Mouse (Mus musculus) left cerebral cortex, adult 11 months (tissue): ENCODE results near the gene Nhp2.
A peak's percentile ranks its signal among the peaks of the same experiment; 100 is the strongest.

Experiments used
- DNase-seq: peaks from one replicate; pipeline ENCODE4 v3.0.0; 2022; ENCODE audit warnings: low spot score

Nhp2 gene

GRCm38 (mm10) chr11:51635525-51636322 is 16.2 kb downstream of the Nhp2 start, which contains the start of gene Rmnd5b:
TSS of gene Rmnd5b (minus strand) at chr11:51635896.
- DNase-seq: peak; percentile 90

DNA sequence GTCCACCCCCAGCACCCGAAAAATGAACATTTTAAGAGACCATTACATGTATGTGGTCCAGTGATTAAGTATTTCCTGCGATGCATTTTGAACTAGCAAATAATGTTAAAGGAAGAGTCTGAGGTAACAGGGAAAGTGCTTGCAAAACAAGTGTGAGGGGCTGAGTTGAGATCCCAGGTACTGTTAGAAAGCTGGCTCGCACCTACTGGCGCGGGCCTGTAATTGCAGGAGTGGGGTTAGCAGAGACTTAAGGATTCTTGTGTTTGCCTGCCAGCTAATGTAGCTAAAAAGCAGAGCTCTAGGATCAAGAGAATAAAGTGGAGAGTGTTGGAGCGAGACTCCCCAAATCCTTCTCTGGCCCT is 16.8 kb downstream of the Nhp2 start:
- DNase-seq: no peak

DNA sequence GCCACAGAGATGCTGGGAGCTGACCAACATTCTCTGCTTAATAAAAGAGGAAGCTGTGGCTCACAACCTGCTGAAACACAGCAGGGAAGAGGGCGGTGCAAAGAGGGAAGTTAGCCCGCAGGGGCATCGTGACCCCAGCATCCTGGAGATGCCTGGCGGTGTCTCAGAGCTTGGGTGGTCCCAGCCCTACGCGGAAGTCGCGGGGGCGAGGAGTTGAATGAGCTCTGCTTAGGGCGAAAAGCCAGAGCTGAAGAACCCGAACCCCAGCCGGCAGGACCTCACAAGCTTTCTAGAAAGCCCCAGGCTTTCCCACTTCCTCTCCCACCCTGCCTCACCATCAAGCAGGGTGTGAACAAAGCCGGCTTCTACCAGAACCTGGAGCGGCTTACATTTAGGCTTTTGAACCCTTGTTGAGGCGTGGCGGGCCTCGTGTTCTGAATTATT is 18.5 kb downstream of the Nhp2 start:
- DNase-seq: no peak

- no peak for DNase-seq
These were observed 19.0 kb downstream of the Nhp2 start for GRCm38 (mm10) chr11:51638497-51638896.

DNA sequence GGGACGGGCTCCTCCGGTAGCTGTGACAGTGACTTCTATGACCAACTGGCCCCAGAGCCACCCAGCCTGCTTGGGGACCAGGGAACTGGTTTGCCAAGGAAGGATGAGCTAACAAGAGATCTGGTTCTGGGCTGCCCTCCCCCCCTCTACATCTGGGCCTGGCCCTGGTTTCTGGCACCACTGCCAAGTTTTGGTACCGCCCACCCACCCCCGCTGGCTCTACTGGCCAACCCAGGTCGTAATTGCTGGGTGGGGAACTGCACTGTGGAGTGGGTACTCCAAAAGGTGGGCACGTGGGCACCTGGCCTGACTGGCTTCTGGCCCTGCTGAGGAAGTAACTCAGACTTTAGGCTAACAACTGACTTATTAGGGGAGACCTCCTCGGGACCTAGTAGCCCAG is 21.2 kb downstream of the Nhp2 start:
- no peak for DNase-seq

- DNase-seq: no peak
These were observed 23.7 kb downstream of the Nhp2 start for GRCm38 (mm10) chr11:51643202-51643601.

- DNase-seq: no peak
These were observed 24.2 kb downstream of the Nhp2 start for GRCm38 (mm10) chr11:51643761-51644160.

GRCm38 (mm10) chr11:51644217-51644616 is 24.7 kb downstream of the Nhp2 start:
- DNase-seq: no peak

DNA sequence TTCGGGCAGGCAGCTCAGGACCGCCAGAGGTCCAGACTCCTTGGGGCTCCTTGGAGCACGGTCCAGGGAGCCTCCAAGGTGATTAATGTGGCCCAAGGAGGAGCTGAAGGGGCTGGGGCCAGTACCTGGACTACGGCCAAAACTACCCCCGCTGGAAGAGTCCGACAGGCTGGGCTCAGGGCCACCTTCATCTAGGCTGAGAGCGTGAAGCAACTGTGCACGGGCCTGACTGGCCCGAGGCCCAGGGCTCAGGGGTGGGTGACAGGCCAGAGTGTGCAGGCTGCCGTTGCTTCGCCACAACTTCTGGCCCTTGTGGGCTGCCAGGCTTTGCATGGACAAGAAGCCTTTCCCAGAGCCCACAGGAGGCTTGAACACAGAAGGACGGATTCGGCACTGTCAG is 25.8 kb downstream of the Nhp2 start:
- DNase-seq: no peak

DNA sequence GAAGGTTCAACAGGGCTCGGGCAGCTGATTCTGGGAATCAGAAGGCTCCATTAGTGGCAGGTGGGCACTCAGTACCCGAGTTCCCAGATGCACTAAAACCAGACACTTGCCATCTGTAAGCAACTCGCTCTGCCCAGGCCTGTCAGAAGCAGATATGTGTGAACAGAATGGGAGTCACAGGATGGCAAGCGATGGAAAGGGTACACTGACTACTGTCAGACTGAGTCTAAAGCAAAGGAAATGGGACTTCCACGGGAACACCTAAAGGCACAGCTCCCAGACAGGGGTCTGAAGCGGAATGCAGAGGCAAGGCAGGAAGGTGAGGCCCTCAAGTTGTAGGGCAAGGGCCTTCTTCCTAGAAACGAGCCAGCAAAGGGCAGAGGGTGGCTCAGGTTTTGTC is 26.7 kb downstream of the Nhp2 start:
- DNase-seq: no peak

DNA sequence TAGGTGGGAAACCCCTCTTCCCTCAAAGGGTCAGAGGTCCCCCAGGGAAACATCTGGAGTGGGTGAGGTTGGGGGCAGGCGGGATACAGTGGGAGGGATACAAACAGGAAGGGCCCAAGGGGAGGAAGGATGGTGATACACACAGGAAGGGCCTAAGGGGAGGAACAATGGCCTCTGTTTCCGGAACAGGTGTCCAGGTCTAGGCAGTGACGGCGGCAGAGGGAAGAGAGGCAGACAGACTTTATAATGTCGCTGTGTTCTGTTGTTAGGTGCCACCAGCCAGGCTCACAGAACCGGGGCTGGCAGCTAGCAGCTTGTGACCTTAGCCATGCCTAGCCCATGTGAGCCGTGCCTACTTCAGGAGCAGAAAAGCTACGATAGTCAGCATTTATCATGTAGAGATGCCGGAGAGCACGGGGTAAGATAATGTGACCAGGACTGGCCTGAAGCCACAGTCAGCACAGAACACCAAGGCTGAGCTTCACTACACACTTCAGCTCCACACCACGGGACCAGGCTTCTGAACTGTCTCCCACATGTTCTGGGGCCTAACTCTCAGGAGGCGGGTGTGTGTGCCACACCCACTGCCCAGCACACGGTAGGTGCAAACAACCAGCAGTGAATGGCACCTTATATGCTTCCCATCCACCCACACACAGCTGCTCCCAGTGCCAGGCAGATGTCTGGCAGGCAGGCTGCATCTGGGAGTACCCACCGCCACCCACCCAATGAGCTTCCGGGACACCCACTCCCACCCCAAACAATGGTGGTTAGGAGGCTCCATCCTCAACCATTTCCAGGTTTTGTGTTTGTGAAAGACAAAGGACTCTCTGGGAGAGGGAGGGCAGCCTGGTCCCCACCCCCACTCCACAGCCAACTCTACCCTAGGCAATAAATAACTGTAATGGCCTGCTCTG is 27.5 kb downstream of the Nhp2 start:
- DNase-seq: no peak

GRCm38 (mm10) chr11:51648566-51648965 is 29.0 kb downstream of the Nhp2 start:
- no peak for DNase-seq

GRCm38 (mm10) chr11:51649111-51649888 is 29.8 kb downstream of the Nhp2 start:
- DNase-seq: no peak

GRCm38 (mm10) chr11:51649889-51650199 is 30.3 kb downstream of the Nhp2 start:
- DNase-seq: no peak

GRCm38 (mm10) chr11:51650261-51650660 is 30.7 kb downstream of the Nhp2 start:
- no peak for DNase-seq

DNA sequence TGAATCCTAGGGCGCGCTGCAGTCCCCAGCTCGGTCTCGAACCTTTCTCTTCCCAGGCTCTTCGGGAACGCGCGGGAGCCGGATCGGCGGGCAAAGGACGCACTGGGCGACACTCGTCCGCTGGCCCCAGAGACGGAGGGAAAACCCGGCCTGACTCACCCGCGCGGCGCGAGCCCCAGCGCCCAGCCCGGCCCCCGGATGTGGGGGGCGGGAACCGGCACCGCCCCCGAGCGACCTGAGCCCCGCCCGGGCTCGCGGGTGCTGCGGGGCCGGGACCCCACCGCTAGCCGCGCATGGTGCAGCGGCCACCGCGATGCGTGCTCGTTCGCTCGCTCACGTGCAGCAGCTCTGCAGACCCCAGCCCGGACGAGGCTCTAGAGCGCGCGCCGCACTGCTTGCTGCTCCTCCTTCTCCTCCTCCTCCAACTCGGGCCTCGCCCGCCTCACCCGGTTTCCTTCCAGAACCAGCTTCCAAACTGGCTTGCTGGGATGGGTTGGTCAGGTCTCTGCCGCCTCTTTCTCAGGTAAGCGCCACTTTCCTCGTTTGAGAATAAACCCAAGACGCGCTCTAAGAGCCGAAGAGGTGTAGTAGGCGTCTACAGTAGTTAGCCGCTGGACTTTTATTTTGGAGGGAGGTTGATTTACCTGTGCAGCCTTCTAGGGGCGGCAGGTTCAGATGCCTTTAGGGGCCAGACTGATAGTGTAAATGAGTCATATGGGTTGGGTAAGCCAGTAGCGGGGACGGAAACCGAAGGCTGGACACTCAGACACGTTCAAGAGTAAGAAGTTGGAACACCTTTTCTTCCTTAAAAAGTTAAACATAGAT is 31.4 kb downstream of the Nhp2 start, which contains the start of the genes N4bp3 and D930048N14Rik:
Gene N4bp3, minus strand, starts transcription at position 152 of the 825 bp plus-strand sequence.
Gene D930048N14Rik, plus strand, starts transcription at position 264 of the 825 bp plus-strand sequence.
- DNase-seq: no peak

- DNase-seq: no peak
These were observed 33.4 kb downstream of the Nhp2 start for GRCm38 (mm10) chr11:51652889-51653418.

DNA sequence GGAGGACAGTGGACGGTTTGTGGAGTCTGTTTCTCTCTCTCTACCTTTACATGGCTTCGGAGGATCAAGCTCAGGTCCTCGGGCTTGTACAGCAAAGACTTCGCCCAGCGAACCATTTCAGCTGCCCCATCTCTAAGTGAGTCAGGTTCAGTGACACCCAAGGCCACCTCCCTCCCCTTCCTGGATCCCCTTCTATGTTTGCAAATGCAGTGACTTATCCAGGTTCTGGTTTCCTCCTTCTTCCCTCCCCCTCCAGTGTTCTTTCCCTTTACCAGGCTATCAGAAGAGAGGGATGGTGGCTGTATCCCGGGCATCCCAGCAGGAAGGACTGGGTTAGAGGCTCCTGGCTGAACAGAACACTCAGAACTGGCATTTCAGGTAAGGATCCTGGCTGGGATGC is 34.2 kb downstream of the Nhp2 start:
- no peak for DNase-seq

DNA sequence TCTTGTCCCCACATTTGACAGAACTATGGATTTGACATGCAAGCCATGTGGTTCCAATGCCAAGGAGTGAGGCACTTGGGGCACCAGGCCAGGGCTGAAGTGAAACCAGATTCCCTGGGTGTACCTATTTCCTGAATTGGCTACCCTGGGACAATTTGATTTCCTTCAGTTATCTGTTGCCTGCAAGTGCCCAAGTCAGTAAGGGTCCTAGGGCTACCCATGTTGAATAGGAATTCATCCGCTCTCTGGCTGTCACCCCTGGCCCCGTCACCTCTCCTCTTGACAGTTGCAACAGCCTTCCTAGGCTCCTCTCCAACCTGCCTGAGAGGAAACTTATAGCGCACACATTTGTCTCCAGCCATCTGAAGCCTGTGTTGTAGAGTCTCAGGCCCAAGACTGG is 35.4 kb downstream of the Nhp2 start:
- no peak for DNase-seq

- DNase-seq: no peak
These were observed 37.4 kb downstream of the Nhp2 start for GRCm38 (mm10) chr11:51656798-51657521.
